Mouse (Mus musculus) bone marrow, adult 2 months (tissue): ENCODE data around the gene Angptl3. TPM values are rescaled to one million over a fixed set of nuclear protein-coding genes. Genes with fewer than 3 reads are reported as not detected.

Experiments used
- H3K27ac ChIP-seq: fragments of 200-500 bp; 2 replicates; pipeline ENCODE4 v1.5.1; 2012; ENCODE audit warnings: low read depth, mild to moderate bottlenecking, control low read depth, inconsistent platforms, low read length; ENCODE audit not compliant: control insufficient read depth, poor library complexity, insufficient read depth
- H3K4me1 ChIP-seq: fragments of 200-500 bp; 2 replicates; pipeline ENCODE4 v1.6.1; 2011; ENCODE audit warnings: low read length; ENCODE audit not compliant: control insufficient read depth, insufficient read depth
- H3K4me3 ChIP-seq: fragments of 200-500 bp; replicated peaks from 2 replicates; pipeline ENCODE3; 2011; ENCODE audit warnings: mild to moderate bottlenecking, low read depth, low read length, control low read depth; ENCODE audit not compliant: control insufficient read depth
- CTCF ChIP-seq: fragments of 200-500 bp; IDR thresholded peaks from 2 replicates; pipeline ENCODE4 v1.5.1; 2011; ENCODE audit warnings: low read length, control low read depth; ENCODE audit not compliant: control insufficient read depth, insufficient read depth
- POLR2A ChIP-seq: fragments of 200-500 bp; IDR thresholded peaks from 2 replicates; pipeline ENCODE4 v1.6.1; 2011; ENCODE audit warnings: low read depth, mild to moderate bottlenecking, control low read depth, low read length, borderline replicate concordance; ENCODE audit not compliant: control insufficient read depth
- WGBS: fragments of 180-500 bp; shearing (Covaris S2); methylation state at CpG from one replicate; pipeline ENCODE4 v1.1.7; 2018; 5-methylcytosine and 5-hydroxymethylcytosine counted together
- polyA plus RNA-seq: library from polyadenylated mRNA; stranded (reverse); fragments of >200 nt; gene quantifications from 2 replicates; pipeline ENCODE4 v1.2.4, GENCODE M21; 2011; ENCODE audit warnings: low replicate concordance; ENCODE audit not compliant: missing spikeins, insufficient read depth, insufficient read length

The Angptl3 gene
- polyA plus RNA-seq, 1 experiment: 10.9 TPM

- WGBS: 72% methylated on average over 3 of the region's 3 CpGs
- H3K27ac ChIP-seq: no peak overlapping the region
- TF ChIP-seq CTCF (no peak), POLR2A (no peak)
- H3K4me1 ChIP-seq: no peaks in the 10 kb centered on the region
- H3K4me3 ChIP-seq: no peak overlapping the region
Measured at GRCm38 (mm10) chr4:99044854-99045253, 14.1 kb downstream of the Angptl3 start.

- TF ChIP-seq POLR2A: no peak
- no peak for TF ChIP-seq CTCF
- WGBS: 78% methylated on average over 3 of the region's 3 CpGs
- H3K27ac ChIP-seq: no peak overlapping the region
- H3K4me3 ChIP-seq: no peak overlapping the region
- H3K4me1 ChIP-seq: no peaks in the 10 kb centered on the region
Measured at GRCm38 (mm10) chr4:99046471-99046870, 15.7 kb downstream of the Angptl3 start.

GRCm38 (mm10) chr4:99048581-99048980 is 17.8 kb downstream of the Angptl3 start:
- H3K4me3 ChIP-seq: no peak overlapping the region
- 79% methylated on average over 2 of the region's 2 CpGs for WGBS
- no peak overlapping the region for H3K27ac ChIP-seq
- H3K4me1 ChIP-seq: no peaks in the 10 kb centered on the region; the same call in 1 of the 2 replicates
- TF ChIP-seq POLR2A (no peak), CTCF (no peak)

- TF ChIP-seq POLR2A: no peak
- no peak for TF ChIP-seq CTCF
- H3K4me3 ChIP-seq: no peak overlapping the region
- H3K27ac ChIP-seq: no peak overlapping the region
- H3K4me1 ChIP-seq: peaks cover 2% of the 10 kb centered on the region
- 82% methylated on average over 5 of the region's 5 CpGs for WGBS
Measured at GRCm38 (mm10) chr4:99064524-99064923, 33.8 kb downstream of the Angptl3 start.

- WGBS: 73% methylated on average over 6 of the region's 6 CpGs
- TF ChIP-seq CTCF: no peak
- no peak for TF ChIP-seq POLR2A
- Histone ChIP-seq H3K4me1 (no peaks in the 10 kb centered on the region), H3K4me3 (no peak overlapping the region), H3K27ac (no peak overlapping the region)
Measured at GRCm38 (mm10) chr4:99068806-99069205, 38.1 kb downstream of the Angptl3 start.

- 54% methylated on average over 3 of the region's 3 CpGs for WGBS
- H3K4me3 ChIP-seq: no peak overlapping the region
- TF ChIP-seq POLR2A (no peak), CTCF (no peak)
- H3K4me1 ChIP-seq: no peaks in the 10 kb centered on the region
- no peak overlapping the region for H3K27ac ChIP-seq
Measured at GRCm38 (mm10) chr4:99078005-99078404, 47.3 kb downstream of the Angptl3 start.

- TF ChIP-seq POLR2A (no peak), CTCF (no peak)
- Histone ChIP-seq H3K4me3 (no peak overlapping the region), H3K4me1 (no peaks in the 10 kb centered on the region), H3K27ac (no peak overlapping the region)
- 64% methylated on average over 1 of the region's 1 CpGs for WGBS
Measured at GRCm38 (mm10) chr4:99081169-99081568, 50.4 kb downstream of the Angptl3 start.

- H3K27ac ChIP-seq: no peak overlapping the region
- no peaks in the 10 kb centered on the region for H3K4me1 ChIP-seq
- no peak overlapping the region for H3K4me3 ChIP-seq
- TF ChIP-seq POLR2A: no peak
- no peak for TF ChIP-seq CTCF
- WGBS: 73% methylated on average over 3 of the region's 3 CpGs
Measured at GRCm38 (mm10) chr4:99083862-99084261, 53.1 kb downstream of the Angptl3 start.
